Mouse (Mus musculus): ENCODE measurements at regions not wholly inside any gene's neighbourhood (a gene's known extent, or its start where the extent isn't known, plus 50 kb on each side); places are given as distances from the start of the nearest gene placed in this dataset.

GRCm38 (mm10) chr10:67819534-67819933 is 92.9 kb downstream of the Zfp365 start:
- DNase-seq (ENCODE audit: extremely low spot score, low spot score) = no peak

- no peak for DNase-seq (ENCODE audit: extremely low spot score, low spot score)
Measured at GRCm38 (mm10) chr10:67813901-67814300, 98.6 kb downstream of the Zfp365 start.

- no peak for DNase-seq (ENCODE audit: extremely low spot score, low spot score)
Measured at GRCm38 (mm10) chr10:67805131-67805530, 107.3 kb downstream of the Zfp365 start.

- DNase-seq (ENCODE audit: extremely low spot score, low spot score) = no peak
Measured at GRCm38 (mm10) chr10:67804637-67805036, 107.8 kb downstream of the Zfp365 start.

- DNase-seq (ENCODE audit: extremely low spot score, low spot score) = no peak
Measured at GRCm38 (mm10) chr10:67802156-67802555, 110.3 kb downstream of the Zfp365 start.

GRCm38 (mm10) chr10:67801619-67802018 is 110.8 kb downstream of the Zfp365 start:
- no peak for DNase-seq (ENCODE audit: extremely low spot score, low spot score)

- DNase-seq (ENCODE audit: extremely low spot score, low spot score) = no peak
Measured at GRCm38 (mm10) chr10:67798991-67799390, 113.5 kb downstream of the Zfp365 start.

- no peak for DNase-seq (ENCODE audit: extremely low spot score, low spot score)
Measured at GRCm38 (mm10) chr10:67793206-67793605, 119.3 kb downstream of the Zfp365 start.

GRCm38 (mm10) chr10:67789651-67790050 is 122.8 kb downstream of the Zfp365 start:
- DNase-seq (ENCODE audit: extremely low spot score, low spot score) = no peak

- DNase-seq (ENCODE audit: extremely low spot score, low spot score) = no peak
Measured at GRCm38 (mm10) chr10:67788116-67788515, 124.3 kb downstream of the Zfp365 start.

- no peak for DNase-seq (ENCODE audit: extremely low spot score, low spot score)
Measured at GRCm38 (mm10) chr10:67785563-67785962, 126.9 kb downstream of the Zfp365 start.

- DNase-seq (ENCODE audit: extremely low spot score, low spot score) = no peak
Measured at GRCm38 (mm10) chr10:67778341-67778740, 134.1 kb downstream of the Zfp365 start.

GRCm38 (mm10) chr10:67777721-67778120 is 134.7 kb downstream of the Zfp365 start:
- DNase-seq (ENCODE audit: extremely low spot score, low spot score) = no peak

GRCm38 (mm10) chr10:67776851-67777250 is 135.6 kb downstream of the Zfp365 start:
- DNase-seq (ENCODE audit: extremely low spot score, low spot score) = no peak

- DNase-seq (ENCODE audit: extremely low spot score, low spot score) = no peak
Measured at GRCm38 (mm10) chr10:67771796-67772195, 140.7 kb downstream of the Zfp365 start.

GRCm38 (mm10) chr10:67766099-67766498 is 146.4 kb downstream of the Zfp365 start:
- DNase-seq (ENCODE audit: extremely low spot score, low spot score) = peak; percentile 57

GRCm38 (mm10) chr10:67760424-67760823 is 152.0 kb downstream of the Zfp365 start:
- no peak for DNase-seq (ENCODE audit: extremely low spot score, low spot score)

GRCm38 (mm10) chr10:67748121-67748520 is 164.3 kb downstream of the Zfp365 start:
- no peak for DNase-seq (ENCODE audit: extremely low spot score, low spot score)

GRCm38 (mm10) chr10:67747461-67747860 is 165.0 kb downstream of the Zfp365 start:
- DNase-seq (ENCODE audit: extremely low spot score, low spot score) = no peak

- no peak for DNase-seq (ENCODE audit: extremely low spot score, low spot score)
Measured at GRCm38 (mm10) chr10:67746140-67746539, 166.3 kb downstream of the Zfp365 start.

- peak; percentile 34 for DNase-seq (ENCODE audit: extremely low spot score, low spot score)
Measured at GRCm38 (mm10) chr10:67743561-67743960, 168.9 kb downstream of the Zfp365 start.

GRCm38 (mm10) chr10:67742824-67743223 is 169.6 kb downstream of the Zfp365 start:
- DNase-seq (ENCODE audit: extremely low spot score, low spot score) = no peak

GRCm38 (mm10) chr10:67742305-67742704 is 170.2 kb downstream of the Zfp365 start:
- DNase-seq (ENCODE audit: extremely low spot score, low spot score) = no peak

GRCm38 (mm10) chr10:67739199-67739598 is 173.3 kb downstream of the Zfp365 start:
- DNase-seq (ENCODE audit: extremely low spot score, low spot score) = no peak
